Mouse (Mus musculus) E14TG2a.4 (cell line): ENCODE measurements at regions not wholly inside any gene's neighbourhood (a gene's known extent, or its start where the extent isn't known, plus 50 kb on each side); places are given as distances from the start of the nearest gene placed in this dataset.

Experiments used
- CTCF ChIP-seq: conservative IDR thresholded peaks from 2 replicates; pipeline ENCODE4 v1.5.1; 2014; ENCODE audit warnings: low read length
- NANOG ChIP-seq: IDR thresholded peaks from 2 replicates; pipeline ENCODE4 v1.6.1; 2014; ENCODE audit warnings: borderline replicate concordance, low read length, mixed read lengths
- POU5F1 ChIP-seq: IDR thresholded peaks from 2 replicates; pipeline ENCODE4 v1.6.1; 2014; ENCODE audit warnings: low read length, borderline replicate concordance

GRCm38 (mm10) chr10:26177591-26177990, 51.9 kb upstream of the Samd3 start:
- TF ChIP-seq CTCF, result no peak
- no peak for TF ChIP-seq NANOG
- TF ChIP-seq POU5F1, result no peak
